Mouse (Mus musculus) left cerebral cortex, postnatal 25 days (tissue): ENCODE results near the gene Prss44. TPM values are rescaled to one million over a fixed set of nuclear protein-coding genes. Genes with fewer than 3 reads are reported as not detected.
A peak's percentile ranks its signal among the peaks of the same experiment; 100 is the strongest.

ENCODE experiments used
- DNase-seq, 2 experiments: peaks; one replicate each; pipeline ENCODE4 v3.0.0; 2022; ENCODE audit warnings: low spot score in 2 of 2, mixed read lengths in 1 of 2
- intact Hi-C: fragments of 180-260 bp; cut with DNase I; formaldehyde crosslinking; loops from one replicate; pipeline ENCODE4 v1.15.1; 2025
- total RNA-seq, 2 experiments: library from RNA; stranded (reverse); gene quantifications; 2 replicates each; pipeline ENCODE4 v1.2.3; 2021

The Prss44 gene
- total RNA-seq, 2 experiments from 2014 or later: not detected

GRCm38 (mm10) chr9:110825426-110825825, 11.6 kb downstream of the Prss44 start:
- intact Hi-C loops: no loop called here
- no peak for DNase-seq

DNA sequence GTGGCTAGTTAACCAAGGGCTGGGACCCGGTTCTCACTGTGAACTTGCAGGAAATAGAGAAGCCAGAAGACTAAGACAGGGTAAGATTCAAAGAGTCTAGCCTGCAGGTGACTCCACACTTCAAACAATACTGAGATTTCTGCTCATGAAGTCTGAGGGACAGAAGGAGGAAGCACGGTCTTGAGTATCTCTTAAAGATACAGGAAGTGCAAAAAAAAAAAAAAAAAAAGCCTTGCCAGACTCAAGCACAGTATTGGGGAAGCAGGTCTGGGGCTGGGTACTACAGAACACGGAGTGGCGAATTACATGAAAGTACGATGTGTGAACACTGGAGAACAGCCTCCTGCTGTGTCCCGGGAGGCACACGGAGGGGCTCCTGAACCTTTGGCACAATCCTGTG, 12.0 kb downstream of the Prss44 start:
- intact Hi-C loops: no loop called here
- DNase-seq: no peak

DNA sequence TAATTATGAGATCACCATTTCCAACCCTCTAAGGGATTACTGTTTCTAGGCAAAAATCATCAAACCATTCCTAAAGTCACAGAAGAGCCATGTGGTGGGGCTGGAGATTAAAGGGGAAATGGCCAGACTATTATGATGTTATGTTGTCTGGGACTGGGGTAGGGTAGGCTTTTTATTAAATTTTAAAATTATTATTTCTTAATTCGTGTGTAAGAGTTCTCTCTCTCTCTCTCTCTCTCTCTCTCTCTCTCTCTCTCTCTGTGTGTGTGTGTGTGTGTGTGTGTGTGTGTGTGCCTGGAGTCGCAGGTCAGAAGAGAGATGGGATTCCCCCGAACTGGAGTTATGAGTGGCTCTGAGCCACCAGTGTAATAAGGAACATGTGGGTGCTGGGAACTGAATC, 12.6 kb downstream of the Prss44 start, which contains the start of gene Prss43:
Gene Prss43 (plus strand): TSS at position 301 of the 400 bp plus-strand sequence.
- intact Hi-C loops: no loop called here

DNA sequence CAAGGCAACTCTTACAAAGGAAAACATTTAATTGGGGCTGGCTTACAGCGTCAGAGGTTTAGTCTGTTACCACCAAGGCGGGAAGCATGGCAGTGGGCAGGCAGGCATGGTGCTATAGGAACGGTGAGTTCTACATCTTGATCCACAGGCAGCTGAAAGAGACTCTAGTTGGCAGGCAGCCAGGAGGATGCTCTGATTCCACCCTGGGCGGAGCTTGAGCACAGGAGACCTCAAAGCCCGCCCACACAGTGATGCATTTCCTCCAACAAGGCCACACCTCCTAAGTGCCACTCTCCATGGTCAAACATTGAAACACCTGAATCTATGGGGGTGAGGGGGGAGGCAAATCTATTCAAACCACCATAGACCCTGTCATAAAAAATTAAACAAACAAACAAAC, 19.2 kb downstream of the Prss44 start:
- intact Hi-C loops: no loop called here
- no peak for DNase-seq

More for the DNA sequence above, 12.6 kb downstream of the Prss44 start, which contains the start of gene Prss43:
- no peak for DNase-seq

GRCm38 (mm10) chr9:110834411-110834810, 20.6 kb downstream of the Prss44 start, which contains the start of gene Prss45:
Gene Prss45 (plus strand): TSS chr9:110834588.
- no peak for DNase-seq
- intact Hi-C loops: no loop called here

GRCm38 (mm10) chr9:110834961-110835360, 21.2 kb downstream of the Prss44 start:
- DNase-seq: no peak
- intact Hi-C loops: no loop called here

DNA sequence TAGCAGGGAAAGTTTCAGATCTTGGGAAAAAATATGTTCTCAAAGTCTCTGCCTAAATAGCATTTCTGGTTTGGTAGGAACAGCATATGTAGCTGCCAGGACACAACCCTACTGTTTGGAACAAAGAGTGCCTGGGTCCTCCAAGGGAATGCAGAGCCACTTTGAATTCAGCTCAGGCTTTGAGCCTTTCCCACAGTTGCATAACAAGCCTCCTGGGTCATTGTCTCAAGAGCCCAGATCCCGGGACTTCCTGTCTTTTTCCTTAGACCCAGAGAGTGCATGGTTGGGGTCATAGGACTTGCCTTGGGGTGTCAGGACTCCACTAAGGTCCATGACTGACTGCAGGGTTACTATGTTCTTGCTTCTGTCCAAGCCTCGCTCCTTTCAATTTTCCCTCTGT, 22.3 kb downstream of the Prss44 start:
- peak; percentile 17 to 39 for DNase-seq
- intact Hi-C loops: no loop called here

GRCm38 (mm10) chr9:110840905-110841304, 27.1 kb downstream of the Prss44 start:
- no peak for DNase-seq
- intact Hi-C loops: no loop called here

- intact Hi-C loops: no loop called here
Observed at GRCm38 (mm10) chr9:110841438-110841837, 27.6 kb downstream of the Prss44 start.

GRCm38 (mm10) chr9:110844206-110844605, 30.4 kb downstream of the Prss44 start, which contains the start of gene Prss46:
Gene Prss46 (plus strand): TSS chr9:110844506.
- no peak for DNase-seq
- intact Hi-C loops: no loop called here

More at GRCm38 (mm10) chr9:110841438-110841837, 27.6 kb downstream of the Prss44 start:
- no peak for DNase-seq

GRCm38 (mm10) chr9:110849162-110849561, 35.4 kb downstream of the Prss44 start:
- no peak for DNase-seq
- intact Hi-C loops: no loop called here

DNA sequence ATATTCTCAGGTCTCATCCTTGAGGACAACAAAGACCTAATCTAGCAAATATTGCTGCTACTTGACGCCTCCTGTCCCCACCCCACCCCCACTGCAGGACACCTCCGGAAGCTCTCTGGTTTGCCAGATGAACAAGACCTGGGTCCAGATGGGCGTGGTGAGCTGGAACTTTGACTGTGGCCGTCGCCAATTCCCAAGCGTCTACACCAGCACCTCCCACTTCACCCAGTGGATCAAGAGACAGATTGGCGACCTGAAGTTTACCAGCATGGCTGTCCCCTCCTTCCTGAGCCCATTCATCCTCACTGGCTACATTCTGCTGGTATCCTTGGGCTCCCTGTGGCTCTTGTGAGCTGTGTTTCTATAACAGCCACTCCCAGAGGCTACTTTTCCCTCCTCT, 42.1 kb downstream of the Prss44 start:
- intact Hi-C loops: no loop called here
- no peak for DNase-seq

GRCm38 (mm10) chr9:110856920-110857319, 43.1 kb downstream of the Prss44 start:
- intact Hi-C loops: no loop called here
- DNase-seq: no peak

DNA sequence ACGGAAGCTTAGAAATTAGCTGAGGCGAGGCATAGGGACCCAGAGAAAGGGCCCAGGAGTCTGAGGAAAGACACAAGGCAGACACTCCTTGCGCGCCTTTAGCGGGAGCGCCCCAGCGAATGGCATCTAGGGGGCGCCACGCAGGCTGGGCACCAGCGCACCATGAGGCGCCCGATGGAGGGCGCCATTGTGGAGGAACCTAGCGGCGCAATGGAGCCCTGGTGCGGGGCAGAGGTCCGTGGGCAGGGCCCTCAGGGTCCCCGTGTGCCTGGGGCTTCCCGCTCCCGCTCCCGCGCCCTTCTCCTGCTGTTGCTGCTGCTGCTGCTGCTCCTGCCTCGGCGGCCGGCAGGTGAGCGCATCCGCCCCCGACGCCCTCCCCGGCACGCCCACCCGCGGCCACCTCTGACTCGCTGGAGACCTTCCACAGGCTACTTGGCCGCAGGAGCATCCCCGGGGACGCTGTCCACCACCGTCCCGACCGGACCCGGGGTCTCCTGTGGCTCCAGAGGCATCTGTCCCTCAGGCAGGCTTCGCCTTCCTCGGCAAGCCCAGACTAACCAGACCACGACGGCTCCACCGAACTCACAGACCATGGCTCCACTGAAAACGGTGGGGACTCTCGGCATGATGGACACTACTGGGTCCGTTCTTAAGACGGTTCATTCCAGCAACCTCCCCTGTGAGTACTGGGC, 44.1 kb downstream of the Prss44 start, which contains the start of gene Prss50:
Gene Prss50 (plus strand): TSS at position 187 of the 692 bp plus-strand sequence.
- intact Hi-C loops: no loop called here
- DNase-seq: no peak

- no peak for DNase-seq
- intact Hi-C loops: no loop called here
Observed at GRCm38 (mm10) chr9:110858523-110858922, 44.7 kb downstream of the Prss44 start.

DNA sequence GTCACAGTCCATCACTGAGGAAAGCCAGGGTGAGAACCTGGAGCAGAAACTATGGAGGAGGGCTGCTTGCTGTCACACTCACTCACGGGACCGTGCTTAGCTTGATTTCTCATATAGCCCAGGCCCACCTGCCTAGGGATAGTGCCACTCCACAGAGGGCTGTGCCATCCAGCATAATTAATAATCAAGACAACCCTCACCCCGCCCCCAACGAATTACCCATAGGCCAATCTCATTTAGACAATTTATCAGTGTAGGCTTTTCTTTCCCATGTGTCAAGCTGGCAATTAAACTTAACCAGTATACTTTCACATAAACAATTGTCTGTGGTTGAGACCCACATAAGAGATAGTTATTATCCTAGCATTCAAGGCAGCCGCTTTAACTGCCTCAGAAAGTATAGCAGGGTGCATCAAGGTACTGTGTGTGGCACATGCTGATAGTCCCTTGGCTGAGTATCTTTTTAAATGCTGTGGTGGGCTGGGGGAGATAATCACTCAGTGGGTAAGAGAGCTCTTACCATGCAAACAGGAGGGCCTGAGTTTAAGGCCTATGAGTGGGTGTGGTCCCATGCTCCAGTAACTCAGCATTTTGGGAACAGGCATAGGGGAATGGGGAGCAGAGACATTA, 45.3 kb downstream of the Prss44 start:
- DNase-seq: no peak
- intact Hi-C loops: no loop called here

DNA sequence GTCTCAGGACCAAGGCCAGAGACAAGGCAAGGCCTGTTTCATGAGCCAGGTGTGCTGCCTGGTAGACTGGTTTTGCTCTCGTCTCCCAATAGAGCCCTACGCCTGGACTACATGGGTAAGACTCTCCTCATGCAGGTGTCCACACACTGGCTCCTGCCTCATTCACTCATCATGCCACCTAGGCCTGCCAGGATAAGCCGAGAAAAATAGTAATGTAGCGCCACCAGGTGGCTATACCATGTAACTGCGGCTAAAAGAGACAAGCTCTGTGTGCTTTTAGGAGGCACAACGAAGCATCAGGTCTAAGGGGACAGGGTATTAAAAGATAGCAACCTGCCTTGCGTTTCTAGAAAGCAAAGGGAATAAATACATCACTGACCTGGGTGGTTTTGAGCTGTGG, 57.2 kb downstream of the Prss44 start:
- intact Hi-C loops: loop anchor here (2.0 to 10.0 kb wide), 5 partner anchors 88 to 459 kb away; no protein-coding TSS in a partner anchor
- DNase-seq: peak; percentile 67 to 79
